Mouse (Mus musculus): ENCODE measurements around the gene Sltm.

DNA sequence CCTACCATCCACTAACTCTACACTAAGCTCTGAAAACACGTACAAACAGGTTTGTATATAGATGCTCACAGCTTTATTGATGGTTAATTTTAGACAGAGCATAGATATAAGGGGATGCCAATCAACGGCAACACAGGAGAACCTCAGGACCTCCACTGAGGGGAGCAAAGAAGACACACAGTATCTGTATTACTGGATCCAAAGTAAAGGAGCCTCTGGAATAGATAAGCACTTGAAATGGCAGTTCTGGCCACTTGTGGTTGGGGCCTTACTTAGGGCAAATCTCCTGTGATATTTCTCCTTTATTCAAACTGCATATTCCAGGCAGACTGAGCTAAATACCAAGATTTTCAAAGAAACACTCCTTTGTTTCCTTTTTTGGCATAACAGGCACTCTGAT, 49.5 kb upstream of the Sltm start:
- TF ChIP-seq USF2 (IDR thresholded peaks at IDR 0.05; ENCODE audit: borderline replicate concordance in 1 of 2, insufficient read depth in 1 of 2, low read depth in 1 of 2, low read length in 2 of 2) (no peak), MAZ (IDR thresholded peaks at IDR 0.05; ENCODE audit: low read depth, low read length) (no peak), EP300 (IDR thresholded peaks at IDR 0.05; ENCODE audit: low read depth in 1 of 2, low read length in 2 of 2) (peak; percentile 23 to 38; a peak in 2 of 4 replicates), CTCF (IDR thresholded peaks at IDR 0.05 in 2 of 3, conservative IDR thresholded peaks at IDR 0.05 in 1 of 3; ENCODE audit: control insufficient read depth in 1 of 3, insufficient read depth in 1 of 3, low read depth in 2 of 3, low read length in 3 of 3, poor library complexity in 1 of 3, severe bottlenecking in 1 of 3) (no peak), POLR2A (IDR thresholded peaks at IDR 0.05; ENCODE audit: control insufficient read depth in 1 of 2, insufficient read depth in 1 of 2, low read depth in 1 of 2, low read length in 2 of 2, poor library complexity in 1 of 2) (peak in 1 of 2 experiments; percentile 6; a peak in 1 of 4 replicates), E2F4 (IDR thresholded peaks at IDR 0.05; ENCODE audit: borderline replicate concordance, low read depth, low read length) (no peak), ZKSCAN1 (IDR thresholded peaks at IDR 0.05; ENCODE audit: low read depth, low read length) (no peak), USF1 (IDR thresholded peaks at IDR 0.05; ENCODE audit: low read depth, low read length) (no peak), MEF2A (IDR thresholded peaks at IDR 0.05; ENCODE audit: extremely low read depth, insufficient replicate concordance, low read depth, low read length, poor library complexity, severe bottlenecking) (no peak), NELFE (IDR thresholded peaks at IDR 0.05; ENCODE audit: low read depth, low read length) (no peak), ZC3H11A (IDR thresholded peaks at IDR 0.05; ENCODE audit: low read depth, low read length) (no peak), ZMIZ1 (IDR thresholded peaks at IDR 0.05; ENCODE audit: low read depth, low read length) (no peak), ELF1 (IDR thresholded peaks at IDR 0.05; ENCODE audit: low read depth, low read length) (no peak), MAFK (IDR thresholded peaks at IDR 0.05; ENCODE audit: borderline replicate concordance, low read depth, low read length) (no peak)
